Mouse (Mus musculus) forebrain, embryonic 15.5 days (tissue): ENCODE measurements around the gene Mapkap1. TPM values are rescaled to one million over a fixed set of nuclear protein-coding genes. Genes with fewer than 3 reads are reported as not detected.
"Not testable (repeated sequence)": the region's sequence is repeated elsewhere in the genome, so short reads cannot be mapped to it uniquely, and the experiment has no call there.

Experiments used
- ATAC-seq: fragments of 200-750 bp; cut with Nextera tagmentation; replicated peaks from 2 replicates; pipeline ENCODE4 v1.8.0; 2017; ENCODE audit warnings: mild to moderate bottlenecking, moderate TSS enrichment, moderate library complexity
- H3K27ac ChIP-seq: fragments of 300-500 bp; sonication (generic); replicated peaks from 2 replicates; pipeline ENCODE4 v1.5.1; 2015; ENCODE audit warnings: mild to moderate bottlenecking, inconsistent platforms
- H3K27me3 ChIP-seq: fragments of 300-500 bp; sonication (generic); 2 replicates; pipeline ENCODE4 v1.6.1; 2015; ENCODE audit warnings: inconsistent platforms
- H3K36me3 ChIP-seq: fragments of 300-500 bp; sonication (generic); 2 replicates; pipeline ENCODE4 v1.6.1; 2015; ENCODE audit warnings: mild to moderate bottlenecking, inconsistent platforms
- H3K4me1 ChIP-seq: fragments of 300-500 bp; sonication (generic); 2 replicates; pipeline ENCODE4 v1.6.1; 2015; ENCODE audit warnings: inconsistent platforms
- H3K4me2 ChIP-seq: fragments of 300-500 bp; sonication (generic); replicated peaks from 2 replicates; pipeline ENCODE4 v1.6.1; 2015; ENCODE audit warnings: mild to moderate bottlenecking, inconsistent platforms
- H3K4me3 ChIP-seq: fragments of 300-500 bp; sonication (generic); 2 replicates; pipeline ENCODE4 v1.5.1; 2015; ENCODE audit warnings: mild to moderate bottlenecking, inconsistent platforms
- H3K9ac ChIP-seq: fragments of 300-500 bp; sonication (generic); replicated peaks from 2 replicates; pipeline ENCODE4 v1.6.1; 2015; ENCODE audit warnings: mild to moderate bottlenecking, inconsistent platforms
- H3K9me3 ChIP-seq: fragments of 300-500 bp; sonication (generic); 2 replicates; pipeline ENCODE4 v1.6.1; 2016; ENCODE audit warnings: inconsistent platforms
- WGBS: fragments of 180-500 bp; shearing (Covaris S2); methylation state at CpG from one replicate; pipeline ENCODE4 v1.1.7; 2015; ENCODE audit warnings: mixed read lengths; 5-methylcytosine and 5-hydroxymethylcytosine counted together
- polyA plus RNA-seq: library from polyadenylated mRNA; unstranded; fragments of >200 nt; fragmentation: Nextera tagmentation; extraction: Ambion mirVana; gene quantifications from 2 replicates; pipeline ENCODE4 v1.2.1, GENCODE M21; 2015

The Mapkap1 gene
- polyA plus RNA-seq, 1 experiment from 2014 or later: 107 TPM

DNA sequence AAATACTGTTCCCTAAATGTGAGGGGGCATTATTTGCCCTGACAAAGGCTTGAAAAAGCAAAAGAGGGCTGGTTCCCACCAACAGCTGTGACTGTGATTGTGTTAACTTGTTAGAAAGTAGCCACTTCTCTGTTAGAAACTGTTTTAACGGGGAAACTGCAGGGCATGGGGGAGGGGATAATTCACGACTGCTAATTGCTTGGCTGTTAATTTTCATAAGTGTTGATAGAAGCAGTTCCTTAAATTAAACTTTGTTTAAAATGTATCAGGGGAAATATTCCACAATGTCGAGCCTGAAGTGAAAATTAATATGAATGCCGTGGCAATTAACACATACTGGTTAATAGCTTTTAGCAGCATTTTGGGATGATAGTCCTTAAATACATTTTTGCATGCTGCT, 42.2 kb downstream of the Mapkap1 start:
- no peak for ATAC-seq
- no peak overlapping the region for H3K27ac ChIP-seq
- no peak overlapping the region for H3K4me3 ChIP-seq
- 31% methylated on average over 4 of the region's 4 CpGs for WGBS
- H3K36me3 ChIP-seq: peaks cover 4% of the 10 kb centered on the region
- peaks cover 21% of the 10 kb centered on the region for H3K4me1 ChIP-seq
- no peaks in the 10 kb centered on the region for H3K27me3 ChIP-seq
- no peaks in the 10 kb centered on the region for H3K9me3 ChIP-seq
- no peak overlapping the region for H3K4me2 ChIP-seq
- H3K9ac ChIP-seq: no peak overlapping the region

DNA sequence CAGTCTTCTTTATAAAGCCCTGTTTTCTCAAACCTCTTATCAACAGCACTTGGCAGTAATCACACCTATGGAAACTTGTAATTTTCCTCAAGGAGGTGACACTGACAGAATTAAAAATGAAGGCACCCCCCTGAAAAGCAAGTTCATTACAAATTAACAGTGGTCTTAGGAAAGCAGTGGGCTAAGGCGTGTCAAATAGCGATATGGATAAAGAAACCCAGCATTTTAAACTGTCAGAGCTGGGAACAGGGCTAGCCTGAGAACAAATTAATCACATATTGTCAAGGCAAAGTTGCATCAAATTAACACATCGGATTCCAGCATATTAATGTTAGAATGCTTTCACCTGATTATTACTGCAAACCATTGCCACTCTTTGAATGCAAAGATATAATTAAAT, 55.9 kb downstream of the Mapkap1 start:
- no peak overlapping the region for H3K9ac ChIP-seq
- no peak for ATAC-seq
- H3K4me3 ChIP-seq: no peak overlapping the region
- H3K27me3 ChIP-seq: no peaks in the 10 kb centered on the region
- no peaks in the 10 kb centered on the region for H3K9me3 ChIP-seq
- no peaks in the 10 kb centered on the region for H3K36me3 ChIP-seq
- H3K27ac ChIP-seq: no peak overlapping the region
- WGBS: 69% methylated on average over 3 of the region's 3 CpGs
- no peaks in the 10 kb centered on the region for H3K4me1 ChIP-seq
- no peak overlapping the region for H3K4me2 ChIP-seq

DNA sequence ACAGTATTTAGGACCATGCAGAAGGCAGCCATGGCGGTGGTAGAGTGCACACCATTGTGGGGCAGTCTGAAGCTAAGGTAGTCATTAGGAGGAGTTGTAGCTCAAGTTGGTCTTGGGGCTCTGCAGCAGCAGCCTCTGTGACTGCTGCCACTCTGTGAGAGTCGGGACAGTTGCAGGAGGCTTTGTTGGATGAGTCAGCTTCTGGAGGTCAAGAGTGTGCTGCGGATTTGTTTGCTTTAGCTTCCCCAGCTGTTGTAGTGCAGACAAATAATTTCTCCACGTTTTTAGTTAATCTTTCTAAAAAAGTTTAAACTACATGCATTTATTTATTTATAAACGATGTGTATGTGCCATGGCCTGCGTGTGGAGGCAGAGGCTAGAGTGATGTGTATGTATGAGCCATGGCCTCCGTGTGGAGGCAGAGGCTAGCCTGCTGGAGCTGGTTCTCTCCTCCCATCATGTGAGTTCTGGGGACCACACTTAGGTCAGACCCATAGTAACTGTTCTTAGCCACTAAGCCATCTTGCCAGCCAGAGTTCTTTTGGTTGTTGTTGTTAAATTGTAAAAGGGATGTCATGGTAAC, 62.1 kb downstream of the Mapkap1 start:
- H3K4me2 ChIP-seq: no peak overlapping the region
- no peaks in the 10 kb centered on the region for H3K27me3 ChIP-seq
- H3K9me3 ChIP-seq: no peaks in the 10 kb centered on the region
- WGBS: 82% methylated on average over 7 of the region's 7 CpGs
- H3K9ac ChIP-seq: no peak overlapping the region
- peaks cover 6% of the 10 kb centered on the region for H3K4me1 ChIP-seq
- ATAC-seq: no peak
- no peak overlapping the region for H3K27ac ChIP-seq
- no peaks in the 10 kb centered on the region for H3K36me3 ChIP-seq
- H3K4me3 ChIP-seq: no peak overlapping the region

DNA sequence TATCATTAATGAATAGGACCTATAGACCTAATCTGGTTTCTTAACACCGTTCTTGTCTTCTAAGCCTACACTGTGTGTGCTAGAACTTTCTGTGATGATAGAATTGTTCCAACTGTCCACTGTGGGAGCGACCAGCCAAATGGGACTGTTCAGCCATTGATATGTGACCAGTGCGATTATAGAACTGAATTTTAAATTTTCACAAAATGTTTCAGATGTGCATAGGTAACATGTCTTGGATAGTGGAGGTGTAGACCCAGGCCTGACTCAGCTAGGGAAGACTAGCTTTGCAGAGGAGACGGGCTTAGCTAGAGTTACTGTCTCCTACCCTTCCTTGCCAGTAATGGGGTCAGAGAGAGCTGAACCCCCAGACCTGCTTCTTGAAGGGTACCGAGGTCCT, 62.8 kb downstream of the Mapkap1 start:
- Histone ChIP-seq H3K4me3 (no peak overlapping the region), H3K4me1 (peaks cover 9% of the 10 kb centered on the region), H3K4me2 (no peak overlapping the region), H3K36me3 (no peaks in the 10 kb centered on the region), H3K27me3 (no peaks in the 10 kb centered on the region), H3K9ac (no peak overlapping the region), H3K9me3 (no peaks in the 10 kb centered on the region), H3K27ac (no peak overlapping the region)
- 95% methylated on average over 5 of the region's 5 CpGs for WGBS
- no peak for ATAC-seq

DNA sequence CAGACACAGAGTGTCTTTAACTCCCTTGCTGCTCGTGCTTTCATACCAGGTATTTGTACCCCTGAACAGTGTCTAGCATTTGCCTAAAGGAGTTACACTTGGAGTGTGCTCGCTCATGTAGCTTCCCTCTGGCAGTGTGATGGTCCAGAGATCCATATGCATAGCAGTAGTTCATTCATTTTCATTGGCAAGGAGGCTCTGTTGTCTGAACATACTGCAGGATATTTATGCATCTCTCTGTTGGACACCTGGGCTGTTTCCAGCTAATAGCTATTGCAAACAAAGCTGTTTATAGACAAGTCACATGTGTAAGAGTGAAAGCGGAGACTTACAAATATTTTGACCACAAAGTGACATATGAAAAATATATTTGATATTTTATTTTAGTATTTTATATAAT, 67.2 kb downstream of the Mapkap1 start:
- Histone ChIP-seq H3K4me1 (peaks cover 9% of the 10 kb centered on the region), H3K4me3 (no peak overlapping the region), H3K27me3 (no peaks in the 10 kb centered on the region), H3K9me3 (no peaks in the 10 kb centered on the region), H3K27ac (no peak overlapping the region), H3K36me3 (no peaks in the 10 kb centered on the region), H3K4me2 (no peak overlapping the region), H3K9ac (no peak overlapping the region)
- no peak for ATAC-seq
- WGBS: 51% methylated on average over 3 of the region's 3 CpGs

DNA sequence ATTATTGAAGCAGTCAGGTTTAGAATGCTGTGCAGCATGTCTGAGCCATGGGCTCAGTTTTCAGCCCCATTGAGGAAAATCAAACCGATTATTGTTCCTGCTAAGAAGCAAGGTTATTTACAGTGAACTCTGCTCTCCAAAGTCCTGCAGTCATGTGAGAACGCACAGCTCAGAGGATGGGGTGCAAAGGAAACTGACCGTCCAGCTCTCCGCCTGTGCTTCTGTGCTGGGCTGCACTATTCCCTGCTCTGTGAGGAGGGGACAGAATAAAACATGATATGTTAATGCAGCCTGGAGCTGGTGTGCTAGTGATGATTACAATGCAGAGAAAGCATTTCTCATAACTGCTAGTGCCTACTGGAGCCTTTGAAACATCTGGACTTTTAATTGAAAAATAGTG, 74.8 kb downstream of the Mapkap1 start:
- no peak overlapping the region for H3K9ac ChIP-seq
- H3K27ac ChIP-seq: no peak overlapping the region
- no peak for ATAC-seq
- peaks cover 14% of the 10 kb centered on the region for H3K4me1 ChIP-seq
- H3K27me3 ChIP-seq: no peaks in the 10 kb centered on the region
- no peak overlapping the region for H3K4me3 ChIP-seq
- no peaks in the 10 kb centered on the region for H3K9me3 ChIP-seq
- no peaks in the 10 kb centered on the region for H3K36me3 ChIP-seq
- H3K4me2 ChIP-seq: no peak overlapping the region
- 20% methylated on average over 4 of the region's 4 CpGs for WGBS

DNA sequence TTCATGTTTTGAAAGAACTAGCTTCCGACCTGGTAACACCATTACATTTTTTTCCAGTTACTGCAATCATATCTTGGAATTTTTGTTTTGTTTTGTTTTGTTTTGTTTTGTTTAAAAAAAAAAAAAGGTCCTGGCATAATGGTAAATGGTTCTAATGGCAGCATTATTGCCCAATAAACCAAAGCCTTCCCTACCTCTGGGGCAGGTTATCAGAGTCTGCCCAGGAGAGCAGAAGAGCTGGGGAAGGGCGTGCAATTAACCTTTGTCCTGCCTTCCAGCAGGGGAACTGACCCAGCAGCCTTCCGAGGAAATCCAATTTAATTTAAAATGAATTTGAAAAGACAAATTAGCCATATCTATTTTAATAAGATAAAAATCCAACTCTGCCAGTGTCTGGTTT, 75.5 kb downstream of the Mapkap1 start:
- WGBS: 67% methylated on average over 3 of the region's 3 CpGs
- H3K9me3 ChIP-seq: no peaks in the 10 kb centered on the region
- H3K9ac ChIP-seq: no peak overlapping the region
- H3K27ac ChIP-seq: no peak overlapping the region
- no peak overlapping the region for H3K4me2 ChIP-seq
- H3K27me3 ChIP-seq: no peaks in the 10 kb centered on the region
- no peak overlapping the region for H3K4me3 ChIP-seq
- peaks cover 14% of the 10 kb centered on the region for H3K4me1 ChIP-seq
- H3K36me3 ChIP-seq: no peaks in the 10 kb centered on the region
- ATAC-seq: no peak

DNA sequence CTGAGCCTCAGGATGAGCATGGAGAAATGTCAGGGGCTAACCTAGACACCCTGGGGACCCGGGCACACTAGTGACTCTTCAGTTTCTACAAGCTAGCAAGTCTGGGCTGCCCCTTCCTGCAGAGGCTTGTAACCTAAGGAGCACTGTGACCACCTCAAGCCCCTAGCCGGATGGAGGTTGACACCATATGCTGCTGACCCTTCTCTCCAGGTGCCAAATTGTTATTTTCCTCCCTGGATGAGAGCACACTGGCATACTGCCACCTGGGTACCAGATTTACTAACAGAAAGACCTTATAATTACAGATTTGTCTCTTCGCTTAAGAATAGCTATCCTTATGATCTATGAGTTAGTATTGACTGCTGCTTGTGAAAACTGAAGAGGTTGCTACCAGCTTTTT, 76.0 kb downstream of the Mapkap1 start:
- H3K9me3 ChIP-seq: no peaks in the 10 kb centered on the region
- 68% methylated on average over 3 of the region's 3 CpGs for WGBS
- no peaks in the 10 kb centered on the region for H3K36me3 ChIP-seq
- no peak overlapping the region for H3K4me2 ChIP-seq
- H3K27me3 ChIP-seq: no peaks in the 10 kb centered on the region
- H3K9ac ChIP-seq: no peak overlapping the region
- H3K4me3 ChIP-seq: no peak overlapping the region
- peaks cover 14% of the 10 kb centered on the region for H3K4me1 ChIP-seq
- H3K27ac ChIP-seq: no peak overlapping the region
- ATAC-seq: no peak

DNA sequence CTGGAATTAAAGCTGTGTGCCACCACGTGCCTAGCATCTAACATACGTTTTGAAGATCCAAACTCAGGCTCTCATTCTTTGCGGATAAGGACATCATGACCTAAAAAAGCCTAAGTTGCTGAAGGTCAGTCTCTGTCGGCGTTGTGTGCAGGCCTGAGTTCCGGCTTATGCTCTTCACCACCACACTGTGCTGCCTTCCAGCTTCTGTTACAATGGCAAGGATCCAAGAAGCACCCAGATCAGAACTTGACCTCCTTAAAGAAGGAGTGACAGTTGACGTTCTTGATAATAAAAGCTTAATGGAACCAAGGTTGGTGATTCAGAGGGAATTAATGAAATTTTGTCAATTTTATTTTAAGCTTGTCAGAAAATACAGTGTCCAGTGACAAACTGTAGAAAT, 80.7 kb downstream of the Mapkap1 start:
- no peak overlapping the region for H3K4me2 ChIP-seq
- no peak overlapping the region for H3K27ac ChIP-seq
- no peaks in the 10 kb centered on the region for H3K9me3 ChIP-seq
- H3K4me1 ChIP-seq: no peaks in the 10 kb centered on the region
- H3K4me3 ChIP-seq: no peak overlapping the region
- no peak overlapping the region for H3K9ac ChIP-seq
- no peaks in the 10 kb centered on the region for H3K36me3 ChIP-seq
- ATAC-seq: no peak
- whole genome bisulfite sequencing: 85% methylated on average over 7 of the region's 7 CpGs
- H3K27me3 ChIP-seq: no peaks in the 10 kb centered on the region

DNA sequence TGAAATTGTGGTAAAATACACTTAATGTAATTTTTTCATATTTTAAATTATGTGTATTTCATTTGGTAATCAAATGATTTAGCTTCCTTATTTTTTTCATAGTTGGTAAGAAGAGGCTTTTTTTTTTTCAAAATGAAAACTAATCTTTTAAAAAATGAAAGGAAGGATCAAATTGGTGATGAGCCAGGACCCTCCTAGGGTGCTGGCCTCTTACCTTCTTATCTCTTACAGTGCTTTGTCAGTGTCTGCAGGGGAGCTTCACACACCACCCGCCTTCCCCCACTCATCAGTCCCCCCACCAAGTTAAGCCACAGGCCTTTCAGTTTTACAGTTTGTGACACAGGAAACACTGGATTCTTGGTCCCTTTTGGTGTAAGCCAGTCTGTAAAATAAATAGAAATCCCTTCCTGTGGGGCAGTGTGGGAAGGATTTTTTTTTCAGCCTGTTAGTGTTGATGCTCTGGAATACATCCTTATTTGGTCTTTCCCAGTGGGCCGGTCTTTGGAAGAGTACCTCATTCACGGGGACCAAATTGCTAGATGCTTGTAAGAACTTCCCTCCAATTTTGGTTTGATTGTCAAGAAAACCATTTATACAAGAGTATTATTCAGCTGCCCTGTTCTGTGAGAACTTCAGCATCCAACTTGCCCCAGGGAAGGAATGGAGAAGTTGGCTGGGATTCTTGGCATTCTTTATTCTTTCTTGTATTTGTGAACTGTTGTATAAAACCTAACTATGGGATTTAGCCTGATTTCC, 97.6 kb downstream of the Mapkap1 start:
- no peaks in the 10 kb centered on the region for H3K36me3 ChIP-seq
- H3K4me2 ChIP-seq: no peak overlapping the region
- no peak overlapping the region for H3K4me3 ChIP-seq
- no peak overlapping the region for H3K9ac ChIP-seq
- 33% methylated on average over 3 of the region's 3 CpGs for WGBS
- H3K27ac ChIP-seq: peak overlapping the region; percentile 67
- no peaks in the 10 kb centered on the region for H3K4me1 ChIP-seq
- peak; percentile 38; the same call in 1 of the 2 replicates for ATAC-seq
- no peaks in the 10 kb centered on the region for H3K9me3 ChIP-seq
- no peaks in the 10 kb centered on the region for H3K27me3 ChIP-seq

DNA sequence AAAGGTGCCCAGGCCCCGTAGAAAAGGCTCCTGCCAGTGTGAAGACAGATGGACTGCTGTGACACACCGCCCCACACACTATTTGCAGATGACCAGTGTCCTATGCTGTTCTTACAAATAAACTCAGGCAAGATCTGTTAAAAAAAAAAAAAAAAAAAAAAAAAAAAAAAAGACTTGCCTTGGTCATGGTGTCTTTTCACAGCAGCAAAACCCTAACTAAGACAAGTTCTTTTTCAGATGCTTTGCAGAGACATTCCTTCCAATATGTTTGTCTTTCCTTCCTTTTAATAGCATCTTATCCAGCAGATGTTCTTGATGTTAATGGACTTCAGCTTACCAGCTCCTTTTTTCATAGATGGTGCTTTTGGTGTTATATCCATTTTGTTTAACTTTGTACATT, 99.6 kb downstream of the Mapkap1 start:
- H3K9me3 ChIP-seq, ATAC-seq: not testable (repeated sequence)

DNA sequence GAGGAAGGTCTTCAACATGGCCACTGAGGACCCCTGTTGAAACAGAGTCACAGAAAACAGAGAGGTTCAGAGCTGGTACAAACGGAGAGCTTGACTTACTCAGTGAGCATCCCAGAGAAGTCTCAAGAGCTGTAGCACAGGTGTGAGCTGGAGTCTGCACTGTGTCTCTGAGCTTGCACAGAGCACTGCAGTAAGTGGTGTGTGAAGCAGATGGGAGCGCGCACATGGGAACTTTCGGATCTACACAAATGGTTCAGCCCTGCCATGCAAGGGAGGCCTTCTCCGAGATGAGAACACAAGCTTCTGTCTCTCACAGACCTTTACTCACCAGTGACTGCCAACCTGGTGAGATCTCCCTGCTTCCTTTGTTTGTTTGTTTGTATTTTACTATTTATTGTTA, 103.3 kb downstream of the Mapkap1 start:
- Histone ChIP-seq H3K4me3 (no peak overlapping the region), H3K27me3 (no peaks in the 10 kb centered on the region), H3K4me2 (no peak overlapping the region), H3K27ac (no peak overlapping the region), H3K9ac (no peak overlapping the region), H3K36me3 (no peaks in the 10 kb centered on the region), H3K9me3 (no peaks in the 10 kb centered on the region), H3K4me1 (no peaks in the 10 kb centered on the region)
- no peak for ATAC-seq
- 90% methylated on average over 5 of the region's 5 CpGs for WGBS

More for the DNA sequence above, 99.6 kb downstream of the Mapkap1 start:
- not testable (repeated sequence) for H3K4me1 ChIP-seq, H3K4me3 ChIP-seq, H3K9ac ChIP-seq, H3K36me3 ChIP-seq, H3K4me2 ChIP-seq, H3K27me3 ChIP-seq, H3K27ac ChIP-seq
- WGBS: 97% methylated on average over 2 of the region's 2 CpGs

DNA sequence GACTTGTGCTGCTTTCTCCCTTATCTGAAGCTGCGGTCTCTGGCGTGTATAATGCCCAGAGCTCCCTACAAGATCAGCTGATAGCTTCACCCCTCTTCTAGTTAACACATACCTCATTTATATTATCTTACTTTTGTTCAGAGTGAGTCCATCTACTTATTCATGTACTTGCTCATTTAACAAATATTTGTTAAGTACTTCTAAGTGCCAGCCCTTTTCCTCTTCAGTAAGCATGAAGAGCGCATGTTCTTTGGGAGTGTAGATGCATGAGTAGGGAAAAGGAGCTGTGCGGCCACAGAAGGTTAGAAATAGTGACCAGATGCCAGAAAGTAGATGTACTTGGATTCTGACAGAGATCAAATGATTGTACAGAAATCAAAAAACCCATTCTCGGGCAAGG, 108.7 kb downstream of the Mapkap1 start:
- Histone ChIP-seq H3K4me2 (no peak overlapping the region), H3K9me3 (no peaks in the 10 kb centered on the region), H3K27me3 (no peaks in the 10 kb centered on the region), H3K27ac (no peak overlapping the region), H3K9ac (no peak overlapping the region), H3K36me3 (no peaks in the 10 kb centered on the region), H3K4me1 (peaks cover 3% of the 10 kb centered on the region; the same call in 1 of the 2 replicates), H3K4me3 (no peak overlapping the region)
- WGBS: 92% methylated on average over 5 of the region's 5 CpGs
- ATAC-seq: no peak
